Mouse (Mus musculus): Measurements from ENCODE around the gene Arl5c.

DNA sequence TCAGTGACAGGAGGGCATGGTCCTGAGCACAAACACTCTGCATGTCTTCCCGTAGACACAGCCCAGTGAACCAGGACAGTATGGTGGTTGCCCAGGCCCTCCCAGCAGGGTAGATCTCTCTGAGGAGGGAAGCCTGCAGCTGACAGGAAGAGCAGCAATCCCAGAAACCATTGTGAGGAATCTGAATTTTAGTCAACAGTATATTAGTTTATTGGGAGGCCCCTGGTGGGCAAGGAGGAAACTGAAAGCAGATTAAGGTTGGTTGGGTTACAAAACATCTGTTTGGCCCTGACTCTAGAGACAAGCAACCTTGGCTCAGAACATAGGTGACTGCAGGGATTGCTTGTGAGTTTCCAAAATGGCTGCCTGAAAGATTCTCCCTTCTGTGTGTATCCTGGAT lies 12.0 kb downstream of the Arl5c start:
- no peak for TF ChIP-seq GATA1 (IDR thresholded peaks at IDR 0.05; ENCODE audit: borderline replicate concordance, low read length)
- TF ChIP-seq FLI1 (IDR thresholded peaks at IDR 0.05; ENCODE audit: low read length), result no peak
